Mouse (Mus musculus): Measurements from ENCODE around the gene Mcf2l.

DNA sequence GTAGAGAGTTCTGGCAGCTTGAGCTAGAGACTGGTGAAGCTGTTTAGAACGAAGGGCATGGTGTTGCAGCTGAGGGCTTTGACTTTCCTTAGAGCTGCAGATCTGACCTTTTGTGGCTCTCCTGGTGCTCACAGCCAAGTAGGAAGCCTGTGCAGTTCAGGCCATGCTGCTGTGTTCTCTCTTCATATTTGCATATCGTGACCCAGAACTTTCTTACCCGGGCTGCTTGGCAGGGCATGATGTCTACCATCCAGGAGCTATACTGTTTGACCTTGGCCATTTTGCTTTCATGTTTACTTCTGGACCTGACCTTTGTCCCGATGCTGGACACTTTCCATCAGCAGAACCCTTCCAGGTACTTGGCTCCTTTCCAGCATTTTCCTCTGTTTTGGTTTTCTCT is 44.2 kb downstream of the Mcf2l start:
- TF ChIP-seq POLR2A (IDR thresholded peaks at IDR 0.05; ENCODE audit: borderline replicate concordance, low read depth, low read length) (no peak), CTCF (IDR thresholded peaks at IDR 0.05; ENCODE audit: low read depth, low read length) (no peak)
